Mouse (Mus musculus) C2C12 (cell line): ENCODE measurements around the gene Pip5k1c.

Experiments
- CEBPB ChIP-seq: IDR thresholded peaks from one replicate; pipeline ENCODE4 v1.6.1; 2011; ENCODE audit warnings: low read depth, mild to moderate bottlenecking, control low read depth, moderate library complexity
- CTCF ChIP-seq: IDR thresholded peaks from one replicate; pipeline ENCODE4 v1.5.1; 2011; ENCODE audit not compliant: control insufficient read depth, insufficient read depth, insufficient read length
- FOSL1 ChIP-seq: IDR thresholded peaks from one replicate; pipeline ENCODE4 v1.8.0; 2011; ENCODE audit warnings: mild to moderate bottlenecking, low read length; ENCODE audit not compliant: poor library complexity, insufficient read depth, severe bottlenecking
- MAX ChIP-seq: IDR thresholded peaks from one replicate; pipeline ENCODE4 v1.6.1; 2011; ENCODE audit warnings: mild to moderate bottlenecking, control low read depth
- MYOD1 ChIP-seq: IDR thresholded peaks from one replicate; pipeline ENCODE4 v1.6.1; 2011; ENCODE audit warnings: low read depth; ENCODE audit not compliant: control insufficient read depth, insufficient read length
- MYOG ChIP-seq: IDR thresholded peaks from one replicate; pipeline ENCODE4 v1.6.1; 2011; ENCODE audit not compliant: control insufficient read depth, insufficient read length; ENCODE audit errors: extremely low read depth
- USF1 ChIP-seq: IDR thresholded peaks from one replicate; pipeline ENCODE4 v1.6.1; 2011; ENCODE audit warnings: low read depth, mild to moderate bottlenecking, control low read depth, moderate library complexity

DNA sequence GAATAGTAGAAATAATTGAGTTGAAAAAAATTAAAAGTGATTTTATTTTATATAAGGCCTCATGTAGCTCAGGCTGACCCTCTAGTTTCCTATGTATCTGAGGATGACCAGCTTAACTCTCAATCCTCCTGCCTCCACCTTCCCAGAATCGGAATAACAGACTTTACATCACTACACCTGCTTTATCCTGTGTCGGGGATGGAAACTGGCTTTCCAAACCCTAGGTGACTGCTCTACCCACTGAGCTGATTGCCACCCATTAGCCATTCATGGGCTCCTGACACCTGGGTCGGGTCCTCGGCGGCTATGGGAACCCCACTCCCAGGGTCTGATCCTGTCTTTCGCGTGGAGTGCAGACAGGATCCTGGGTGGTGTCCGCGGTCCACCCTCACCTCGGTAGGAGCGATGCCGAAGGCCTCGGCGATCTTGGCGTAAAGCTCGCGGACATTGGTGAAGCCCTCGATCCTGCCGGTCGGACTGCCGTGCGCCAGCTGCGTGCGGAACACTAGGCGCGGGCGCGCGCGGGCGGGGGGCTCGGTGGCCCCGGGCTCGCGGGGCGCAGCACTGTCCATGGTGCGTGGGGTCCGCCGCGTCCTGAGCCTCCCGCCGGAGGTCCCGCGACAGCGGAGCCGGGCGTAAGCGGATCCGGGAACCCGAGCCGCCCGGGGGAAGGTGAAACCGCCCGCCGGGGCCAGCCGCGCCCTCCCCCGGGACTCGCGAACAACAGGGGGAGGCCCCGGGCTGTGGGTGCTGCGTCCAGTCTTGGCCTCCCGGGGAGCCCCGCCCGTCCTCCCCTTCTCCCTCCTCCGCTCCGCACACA is 50.1 kb downstream of the Pip5k1c start, which contains the start of gene Gipc3:
- TF ChIP-seq CTCF, result no peak
- TF ChIP-seq MYOG, result no peak
- TF ChIP-seq USF1, result no peak
- TF ChIP-seq MYOD1, result no peak
- TF ChIP-seq MAX, result no peak
- TF ChIP-seq CEBPB, result no peak
- no peak for TF ChIP-seq FOSL1
